Mouse (Mus musculus): ENCODE results near the gene Chmp6.

DNA sequence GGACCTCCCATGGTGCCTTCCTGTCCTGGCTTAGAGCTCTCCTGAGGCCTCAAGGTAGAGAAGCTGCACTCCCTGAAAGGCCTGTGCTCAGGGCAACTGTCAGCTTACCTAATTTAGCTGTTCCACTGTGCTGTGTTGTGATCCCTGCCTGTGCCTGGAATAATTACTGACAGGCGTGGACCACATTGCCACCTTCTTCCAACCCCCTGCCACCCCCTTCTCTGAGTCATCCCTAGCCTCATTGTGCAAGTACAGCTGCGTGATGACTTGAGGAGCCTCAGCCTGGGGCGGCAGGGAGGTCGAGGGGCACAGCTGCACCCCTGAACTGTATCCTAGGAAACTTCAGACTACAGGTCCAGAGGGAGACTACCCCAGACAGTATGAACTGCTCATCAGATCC is 35.1 kb downstream of the Chmp6 start:
- TF ChIP-seq CTCF (IDR thresholded peaks at IDR 0.05; ENCODE audit: low read depth, low read length) (no peak), TAL1 (conservative IDR thresholded peaks at IDR 0.05; ENCODE audit: low read depth, low read length) (no peak), POLR2AphosphoS5 (IDR thresholded peaks at IDR 0.05; ENCODE audit: insufficient replicate concordance, low read depth, low read length) (no peak), GATA1 (IDR thresholded peaks at IDR 0.05; ENCODE audit: borderline replicate concordance, low read length) (no peak)
